ENCODE assay signal across 9 mouse cellular contexts in genomic region chr1:87036334-87036733, GRCm38 (mm10). TPM values are rescaled to one million over a fixed set of nuclear protein-coding genes. Genes with fewer than 3 reads are reported as not detected.
DNase-seq lines count a peak whose midpoint lies in the region; ATAC-seq and TF ChIP-seq lines count a peak whose summit lies in the region.
"Had no signal": no experiment of that assay in that cellular context is flagged by ENCODE, and none has a peak within 500 bp of the region (broad histone marks: within the 10 kb centered on the region; RNA-seq: fewer than 3 reads in every experiment).

No protein-coding gene starts in this region.

- peak overlapping the region; percentile 30 for H3K9ac ChIP-seq in neural tube, embryonic 11.5 days (ENCODE audit: low read length)
- H3K9ac ChIP-seq in intestine, postnatal 0 days (ENCODE audit: low read depth, low read length), result no peak overlapping the region
- peak overlapping the region; percentile 60 for H3K9ac ChIP-seq in stomach, embryonic 16.5 days (ENCODE audit: low read length)

- no peaks in the 10 kb centered on the region for H3K36me3 ChIP-seq in neural tube, embryonic 11.5 days (ENCODE audit: control insufficient read depth, insufficient read depth, low read length)
- no peaks in the 10 kb centered on the region for H3K36me3 ChIP-seq in intestine, postnatal 0 days (ENCODE audit: control insufficient read depth, insufficient read depth)
- no peaks in the 10 kb centered on the region for H3K36me3 ChIP-seq in stomach, embryonic 16.5 days (ENCODE audit: control insufficient read depth, insufficient read depth, low read length)

- no peaks in the 10 kb centered on the region for H3K9me3 ChIP-seq in neural tube, embryonic 11.5 days (ENCODE audit: control insufficient read depth, low read length)
- no peaks in the 10 kb centered on the region for H3K9me3 ChIP-seq in intestine, postnatal 0 days (ENCODE audit: control insufficient read depth)
- H3K9me3 ChIP-seq in stomach, embryonic 16.5 days (replicated peaks; ENCODE audit: control insufficient read depth, low read length), result no peaks in the 10 kb centered on the region

- ATAC-seq in neural tube, embryonic 11.5 days (ENCODE audit: insufficient read depth, low FRiP score, low TSS enrichment), result no peak
- ATAC-seq in intestine, postnatal 0 days, result no peak
- ATAC-seq in stomach, embryonic 16.5 days (ENCODE audit: insufficient read depth, low FRiP score), result peak; percentile 47; the same call in 1 of the 2 replicates

- H3K4me2 ChIP-seq in neural tube, embryonic 11.5 days (ENCODE audit: low read depth), result no peak overlapping the region
- no peak overlapping the region for H3K4me2 ChIP-seq in intestine, postnatal 0 days (replicated peaks; ENCODE audit: low read depth)
- no peak overlapping the region for H3K4me2 ChIP-seq in stomach, embryonic 16.5 days (ENCODE audit: low read depth, low read length)

- peak; percentile 20 for DNase-seq in gastrocnemius, adult 18-20 months (ENCODE audit: low spot score)
- DNase-seq in gastrocnemius, postnatal 10 days, result no peak
- peak; percentile 35 for DNase-seq in neural tube, embryonic 11.5 days (ENCODE audit: low spot score)
- no peak for DNase-seq in neural tube, embryonic 10.5 days (ENCODE audit: extremely low spot score, low spot score)
- DNase-seq in adrenal gland, adult 8-10 months, result no peak
- no peak for DNase-seq in left cerebral cortex, adult 11 months (ENCODE audit: low spot score)

- H3K4me1 ChIP-seq in neural tube, embryonic 11.5 days (ENCODE audit: control insufficient read depth, insufficient read depth, low read length), result peaks cover 21% of the 10 kb centered on the region
- peaks cover 8% of the 10 kb centered on the region; the same call in 1 of the 2 replicates for H3K4me1 ChIP-seq in intestine, postnatal 0 days (replicated peaks; ENCODE audit: control insufficient read depth, insufficient read depth, low read length)
- peaks cover 29% of the 10 kb centered on the region for H3K4me1 ChIP-seq in stomach, embryonic 16.5 days (ENCODE audit: control insufficient read depth, insufficient read depth, low read length)

- no peak overlapping the region for H3K4me3 ChIP-seq in neural tube, embryonic 11.5 days (ENCODE audit: low read depth, low read length)
- H3K4me3 ChIP-seq in intestine, postnatal 0 days (ENCODE audit: low read depth, low read length), result no peak overlapping the region
- no peak overlapping the region for H3K4me3 ChIP-seq in stomach, embryonic 16.5 days (replicated peaks; ENCODE audit: low read length)

- no peak for TF ChIP-seq CTCF in intestine, postnatal 0 days (IDR thresholded peaks at IDR 0.05; ENCODE audit: low read depth)

- H3K27me3 ChIP-seq in neural tube, embryonic 11.5 days (ENCODE audit: control insufficient read depth, insufficient read depth, low read length), result no peaks in the 10 kb centered on the region
- no peaks in the 10 kb centered on the region for H3K27me3 ChIP-seq in intestine, postnatal 0 days (replicated peaks; ENCODE audit: control insufficient read depth, insufficient read depth, low read length)
- no peaks in the 10 kb centered on the region for H3K27me3 ChIP-seq in stomach, embryonic 16.5 days (ENCODE audit: control insufficient read depth, insufficient read depth, low read length)

- WGBS in neural tube, embryonic 11.5 days, result 60% methylated on average over 3 of the region's 3 CpGs
- WGBS in intestine, postnatal 0 days, result 71% methylated on average over 3 of the region's 3 CpGs
- 53% methylated on average over 3 of the region's 3 CpGs for WGBS in stomach, embryonic 16.5 days

- peak overlapping the region; percentile 49 for H3K27ac ChIP-seq in neural tube, embryonic 11.5 days (ENCODE audit: low read depth, low read length)
- peak overlapping the region; percentile 46 for H3K27ac ChIP-seq in intestine, postnatal 0 days (ENCODE audit: low read depth, low read length)
- H3K27ac ChIP-seq in stomach, embryonic 16.5 days (ENCODE audit: low read length), result peak overlapping the region; percentile 93

RNA-seq across cellular contexts. Expression of gene Alppl2, which starts 53.4 kb away (rescaled TPM):
- total RNA-seq in gastrocnemius, adult 18-20 months (2021), result not detected
- not detected for total RNA-seq in gastrocnemius, postnatal 10 days (2021)
- not detected in 2 replicates for polyA plus RNA-seq in neural tube, embryonic 11.5 days (2014; fragmentation: Nextera tagmentation; extraction: Ambion mirVana)
- not detected in 2 replicates for polyA plus RNA-seq in intestine, postnatal 0 days (2015; fragmentation: Nextera tagmentation; extraction: Ambion mirVana)
- not detected in 2 replicates for polyA plus RNA-seq in stomach, embryonic 16.5 days (2015; fragmentation: Nextera tagmentation; extraction: Ambion mirVana)
- total RNA-seq in adrenal gland, adult 8-10 months (2022), result not detected
- polyA plus RNA-seq: C2C12 had no signal

Comparison
In these comparisons a context has a peak if more than half of its experiments do, and no peak if none do; other contexts are left out.
1. DNase-seq: peak in gastrocnemius, adult 18-20 months (single experiment) and neural tube, embryonic 11.5 days (single experiment); none in gastrocnemius, postnatal 10 days (single experiment), neural tube, embryonic 10.5 days (single experiment), adrenal gland, adult 8-10 months (single experiment) and left cerebral cortex, adult 11 months (single experiment).
2. Peak in every context shown above with its lines, with median percentiles within 50 percentile points of each other: H3K27ac ChIP-seq.